Mouse (Mus musculus): Measurements from ENCODE around the gene Tgfb3.
A peak's percentile ranks its signal among the peaks of the same experiment; 100 is the strongest.

Gene Tgfb3

GRCm38 (mm10) chr12:86078553-86079201 is at the start of gene Tgfb3:
TSS of gene Tgfb3 (minus strand) at chr12:86079041.
- peak; percentile 87 for DNase-seq (ENCODE audit: low read depth, low spot score)

GRCm38 (mm10) chr12:86128122-86128521 is 49.3 kb upstream of the Tgfb3 start:
- DNase-seq (ENCODE audit: low read depth, low spot score), result no peak

- no peak for DNase-seq (ENCODE audit: low read depth, low spot score)
Measured at GRCm38 (mm10) chr12:86124016-86124415, 45.2 kb upstream of the Tgfb3 start.

DNA sequence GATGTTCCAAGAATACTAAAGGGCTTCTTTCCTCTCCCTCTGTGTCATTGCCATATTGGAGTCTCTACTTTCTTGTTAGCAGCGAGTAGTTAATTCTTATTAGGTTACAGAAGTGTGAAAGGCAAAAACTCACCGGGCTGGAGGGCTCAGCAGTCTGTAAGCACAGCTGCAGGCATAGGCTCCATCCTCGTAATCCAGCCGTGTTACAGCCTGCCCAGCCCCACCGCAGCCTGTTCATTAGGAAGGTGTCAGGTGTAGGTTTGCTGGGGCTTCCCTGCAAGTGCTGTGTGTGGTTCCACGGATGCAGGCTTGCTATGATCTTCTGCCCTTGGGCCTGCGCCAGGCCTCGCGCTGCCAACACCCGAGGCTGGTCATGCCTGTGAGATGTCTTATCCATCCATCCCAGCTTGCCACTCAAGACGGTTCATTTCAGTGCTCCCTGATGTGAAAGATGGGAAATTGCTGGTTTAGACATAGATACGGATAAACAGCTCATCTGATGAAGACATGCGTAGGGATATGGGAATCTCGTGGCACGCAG is 37.5 kb upstream of the Tgfb3 start:
- no peak for DNase-seq (ENCODE audit: low read depth, low spot score)

GRCm38 (mm10) chr12:86110637-86111036 is 31.8 kb upstream of the Tgfb3 start:
- DNase-seq (ENCODE audit: low read depth, low spot score), result no peak

- DNase-seq (ENCODE audit: low read depth, low spot score), result no peak
Measured at GRCm38 (mm10) chr12:86109531-86109930, 30.7 kb upstream of the Tgfb3 start.

DNA sequence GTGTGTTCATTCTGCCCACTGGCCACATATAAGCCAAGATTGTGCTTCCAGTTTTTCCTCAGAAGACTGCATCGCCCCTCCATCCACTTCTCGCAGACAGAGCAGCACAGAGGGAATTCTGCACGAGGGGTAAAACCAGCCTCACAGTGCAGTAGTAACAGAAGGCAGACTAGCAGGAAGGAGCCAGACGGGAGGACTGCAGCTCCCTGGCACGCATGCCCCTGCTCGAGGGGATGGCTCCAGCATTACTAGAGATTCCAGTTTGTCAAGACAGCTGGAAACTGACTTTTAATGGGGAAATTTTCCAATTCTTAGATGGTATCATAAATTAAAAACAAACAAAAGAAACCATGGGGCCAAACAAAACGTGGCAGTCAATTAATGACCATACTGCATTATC is 28.8 kb upstream of the Tgfb3 start:
- DNase-seq (ENCODE audit: low read depth, low spot score), result no peak

GRCm38 (mm10) chr12:86106086-86106485 is 27.2 kb upstream of the Tgfb3 start:
- DNase-seq (ENCODE audit: low read depth, low spot score), result no peak

GRCm38 (mm10) chr12:86105546-86105945 is 26.7 kb upstream of the Tgfb3 start:
- no peak for DNase-seq (ENCODE audit: low read depth, low spot score)

GRCm38 (mm10) chr12:86104297-86104696 is 25.5 kb upstream of the Tgfb3 start:
- DNase-seq (ENCODE audit: low read depth, low spot score), result no peak

- DNase-seq (ENCODE audit: low read depth, low spot score), result no peak
Measured at GRCm38 (mm10) chr12:86103852-86104251, 25.0 kb upstream of the Tgfb3 start.

- DNase-seq (ENCODE audit: low read depth, low spot score), result no peak
Measured at GRCm38 (mm10) chr12:86103391-86103790, 24.6 kb upstream of the Tgfb3 start.

GRCm38 (mm10) chr12:86102686-86103085 is 23.8 kb upstream of the Tgfb3 start:
- no peak for DNase-seq (ENCODE audit: low read depth, low spot score)

GRCm38 (mm10) chr12:86100711-86101110 is 21.9 kb upstream of the Tgfb3 start:
- no peak for DNase-seq (ENCODE audit: low read depth, low spot score)

GRCm38 (mm10) chr12:86097781-86098180 is 18.9 kb upstream of the Tgfb3 start:
- DNase-seq (ENCODE audit: low read depth, low spot score), result no peak

- DNase-seq (ENCODE audit: low read depth, low spot score), result no peak
Measured at GRCm38 (mm10) chr12:86095806-86096205, 17.0 kb upstream of the Tgfb3 start.

DNA sequence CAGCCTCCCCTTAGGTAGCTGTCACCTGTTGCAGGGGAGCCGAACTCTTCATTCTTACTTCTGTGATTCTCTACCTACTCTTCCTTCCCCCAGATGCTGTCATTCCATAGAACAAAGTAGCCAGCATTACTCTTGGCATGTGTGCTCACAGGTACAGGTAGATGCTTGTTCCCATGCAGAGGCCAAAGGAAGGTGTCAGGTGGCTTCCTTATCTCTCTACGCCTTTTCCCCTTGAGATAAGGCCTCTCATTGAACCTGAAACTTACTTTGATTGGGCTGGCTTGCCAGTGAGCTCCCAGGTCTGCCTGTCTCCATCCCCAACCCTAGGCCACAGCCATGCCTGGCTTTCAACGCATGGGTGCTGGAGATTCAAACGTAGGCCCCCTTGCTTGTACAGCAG is 15.2 kb upstream of the Tgfb3 start:
- no peak for DNase-seq (ENCODE audit: low read depth, low spot score)

GRCm38 (mm10) chr12:86091601-86092132 is 12.8 kb upstream of the Tgfb3 start:
- no peak for DNase-seq (ENCODE audit: low read depth, low spot score)

- no peak for DNase-seq (ENCODE audit: low read depth, low spot score)
Measured at GRCm38 (mm10) chr12:86090764-86091163, 11.9 kb upstream of the Tgfb3 start.

GRCm38 (mm10) chr12:86088042-86088441 is 9.2 kb upstream of the Tgfb3 start:
- no peak for DNase-seq (ENCODE audit: low read depth, low spot score)

GRCm38 (mm10) chr12:86086550-86086949 is 7.7 kb upstream of the Tgfb3 start:
- no peak for DNase-seq (ENCODE audit: low read depth, low spot score)

- DNase-seq (ENCODE audit: low read depth, low spot score), result no peak
Measured at GRCm38 (mm10) chr12:86085873-86086272, 7.0 kb upstream of the Tgfb3 start.

DNA sequence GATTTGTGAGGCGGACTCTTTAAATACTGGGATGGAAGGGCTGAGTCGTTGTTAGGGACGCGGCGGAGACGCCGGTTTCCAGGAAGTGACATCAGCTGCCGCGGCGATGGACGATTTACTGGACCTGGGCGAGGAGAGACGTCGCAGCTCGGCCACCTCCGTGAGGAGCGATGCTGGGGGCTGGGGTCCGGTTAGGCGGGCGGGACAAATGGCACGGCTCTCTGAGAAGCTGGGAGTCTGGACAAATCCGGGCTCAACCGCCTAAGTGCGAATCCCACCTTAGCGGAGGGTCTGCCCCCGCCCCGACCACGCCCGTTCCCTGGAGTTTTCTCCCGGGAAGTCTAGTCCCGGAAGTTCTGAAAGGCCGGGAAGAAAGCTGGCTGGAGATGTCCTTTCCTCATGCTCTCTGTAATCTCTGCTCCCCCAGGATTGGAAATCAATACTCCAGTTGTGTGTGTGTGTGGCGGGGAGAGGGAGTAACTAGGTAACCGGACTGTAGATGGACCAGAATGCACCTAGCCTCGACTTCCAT is 3.7 kb upstream of the Tgfb3 start, which contains the start of gene Ift43:
Ift43 (plus strand) TSS at position 61 of the 532 bp plus-strand sequence.
- DNase-seq (ENCODE audit: low read depth, low spot score), result peak; percentile 88

All from mesoderm, embryonic 11.5 days (tissue).